34 mouse cellular contexts compared by ENCODE assay signal in genomic region chr9:110931573-110931972, GRCm38 (mm10). TPM values are rescaled to one million over a fixed set of nuclear protein-coding genes. Genes with fewer than 3 reads are reported as not detected.
DNase-seq lines count a peak whose midpoint lies in the region; ATAC-seq lines count a peak whose summit lies in the region.
"Had no signal": no experiment of that assay in that cellular context is flagged by ENCODE, and none has a peak within 500 bp of the region (broad histone marks: within the 10 kb centered on the region; RNA-seq: fewer than 3 reads in every experiment).

No protein-coding gene starts in this region.

- no peaks in the 10 kb centered on the region for H3K36me3 ChIP-seq in embryonic facial prominence, embryonic 13.5 days
- no peaks in the 10 kb centered on the region for H3K36me3 ChIP-seq in embryonic facial prominence, embryonic 10.5 days (replicated peaks)
- no peaks in the 10 kb centered on the region for H3K36me3 ChIP-seq in midbrain, embryonic 10.5 days
- H3K36me3 ChIP-seq in midbrain, embryonic 15.5 days (replicated peaks), result no peaks in the 10 kb centered on the region
- H3K36me3 ChIP-seq: G1E; intestine, embryonic 15.5 days; kidney, embryonic 15.5 days; stomach, embryonic 15.5 days had no signal

- H3K4me2 ChIP-seq in embryonic facial prominence, embryonic 13.5 days, result no peak overlapping the region
- no peak overlapping the region for H3K4me2 ChIP-seq in midbrain, embryonic 15.5 days
- H3K4me2 ChIP-seq: heart, embryonic 11.5 days; hindbrain, embryonic 14.5 days; intestine, embryonic 15.5 days; kidney, embryonic 15.5 days; stomach, embryonic 15.5 days had no signal

- peaks cover 10% of the 10 kb centered on the region for H3K4me1 ChIP-seq in embryonic facial prominence, embryonic 13.5 days
- 0 out of 2 replicates have a peak, but pooled peaks cover 3% of the 10 kb centered on the region for H3K4me1 ChIP-seq in embryonic facial prominence, embryonic 10.5 days
- H3K4me1 ChIP-seq in midbrain, embryonic 10.5 days, result peaks cover 4% of the 10 kb centered on the region; the same call in 1 of the 2 replicates
- H3K4me1 ChIP-seq in midbrain, embryonic 15.5 days, result 0 out of 2 replicates have a peak, but pooled peaks cover 6% of the 10 kb centered on the region
- H3K4me1 ChIP-seq: intestine, embryonic 15.5 days; kidney, embryonic 15.5 days; stomach, embryonic 15.5 days had no signal

- H3K27me3 ChIP-seq in embryonic facial prominence, embryonic 13.5 days, result no peaks in the 10 kb centered on the region
- H3K27me3 ChIP-seq in embryonic facial prominence, embryonic 10.5 days (replicated peaks; ENCODE audit: low read depth, poor library complexity, severe bottlenecking), result no peaks in the 10 kb centered on the region
- H3K27me3 ChIP-seq in midbrain, embryonic 10.5 days (ENCODE audit: low read depth, poor library complexity, severe bottlenecking), result no peaks in the 10 kb centered on the region
- no peaks in the 10 kb centered on the region for H3K27me3 ChIP-seq in midbrain, embryonic 15.5 days (replicated peaks)
- H3K27me3 ChIP-seq: intestine, embryonic 15.5 days; kidney, embryonic 15.5 days; stomach, embryonic 15.5 days had no signal

- no peaks in the 10 kb centered on the region for H3K9me3 ChIP-seq in embryonic facial prominence, embryonic 13.5 days
- no peaks in the 10 kb centered on the region for H3K9me3 ChIP-seq in embryonic facial prominence, embryonic 10.5 days
- H3K9me3 ChIP-seq in midbrain, embryonic 10.5 days (replicated peaks), result no peaks in the 10 kb centered on the region
- H3K9me3 ChIP-seq in midbrain, embryonic 15.5 days, result no peaks in the 10 kb centered on the region
- H3K9me3 ChIP-seq: G1E; intestine, embryonic 15.5 days; kidney, embryonic 15.5 days; stomach, embryonic 15.5 days had no signal

- H3K4me3 ChIP-seq in embryonic facial prominence, embryonic 13.5 days, result no peak overlapping the region
- no peak overlapping the region for H3K4me3 ChIP-seq in embryonic facial prominence, embryonic 10.5 days
- H3K4me3 ChIP-seq in midbrain, embryonic 10.5 days, result no peak overlapping the region
- H3K4me3 ChIP-seq in midbrain, embryonic 15.5 days, result no peak overlapping the region
- H3K4me3 ChIP-seq: erythroblast, embryonic 14.5 days; intestine, embryonic 15.5 days; kidney, embryonic 15.5 days; stomach, embryonic 15.5 days had no signal

- peak overlapping the region; percentile 71; the same call in 1 of the 2 replicates for H3K27ac ChIP-seq in embryonic facial prominence, embryonic 13.5 days
- H3K27ac ChIP-seq in embryonic facial prominence, embryonic 10.5 days (replicated peaks), result no peak overlapping the region
- H3K27ac ChIP-seq in midbrain, embryonic 10.5 days (replicated peaks), result peak overlapping the region; percentile 28; the same call in 1 of the 2 replicates
- no peak overlapping the region for H3K27ac ChIP-seq in midbrain, embryonic 15.5 days
- H3K27ac ChIP-seq: hindbrain, embryonic 14.5 days; intestine, embryonic 15.5 days; kidney, embryonic 15.5 days; stomach, embryonic 15.5 days had no signal

- no peak overlapping the region for H3K9ac ChIP-seq in embryonic facial prominence, embryonic 13.5 days
- H3K9ac ChIP-seq in midbrain, embryonic 15.5 days, result no peak overlapping the region
- H3K9ac ChIP-seq: hindbrain, embryonic 14.5 days; intestine, embryonic 15.5 days; kidney, embryonic 15.5 days; stomach, embryonic 15.5 days had no signal

- ATAC-seq in embryonic facial prominence, embryonic 13.5 days (ENCODE audit: insufficient number of reproducible peaks, insufficient read depth, low FRiP score, low TSS enrichment, low read depth), result no peak
- no peak for ATAC-seq in midbrain, embryonic 15.5 days (replicated peaks)
- ATAC-seq: forebrain, embryonic 14.5 days; intestine, embryonic 15.5 days had no signal

- DNase-seq in embryonic facial prominence, embryonic 10.5 days (ENCODE audit: low spot score), result no peak
- no peak for DNase-seq in midbrain, embryonic 10.5 days (ENCODE audit: low spot score)
- DNase-seq in Muller cell, postnatal 12 days (ENCODE audit: inconsistent ontology term), result peak; percentile 74
- DNase-seq in fibroblast of lung, adult 2 months (ENCODE audit: low read depth), result peak; percentile 30
- no peak for DNase-seq in urinary bladder, postnatal 14 days (ENCODE audit: low spot score)
- no peak for DNase-seq in kidney, adult 18-20 months
- DNase-seq: adrenal gland, adult 8-10 months; B cell, adult 2 months; cerebellum, adult 9-10 months; gastrocnemius, postnatal 10 days; heart, adult 11 months; kidney, postnatal 4 days; lung, postnatal 4 days; right cerebral cortex, adult 18-20 months; right cerebral cortex, postnatal 4 days; thymus, postnatal 25 days had no signal

- 54% methylated on average over 6 of the region's 6 CpGs for WGBS in embryonic facial prominence, embryonic 13.5 days
- 77% methylated on average over 6 of the region's 6 CpGs for WGBS in embryonic facial prominence, embryonic 10.5 days
- WGBS in midbrain, embryonic 10.5 days, result 86% methylated on average over 6 of the region's 6 CpGs
- 57% methylated on average over 6 of the region's 6 CpGs for WGBS in midbrain, embryonic 15.5 days

RNA-seq across cellular contexts. Expression of gene Tdgf1, which starts 14.4 kb away (rescaled TPM):
- 0.62 and 0.87 TPM in 2 replicates for polyA plus RNA-seq in embryonic facial prominence, embryonic 13.5 days (2015; fragmentation: Nextera tagmentation; extraction: Ambion mirVana)
- not detected in 2 replicates for polyA plus RNA-seq in embryonic facial prominence, embryonic 10.5 days (2016; fragmentation: Nextera tagmentation; extraction: Ambion mirVana)
- polyA plus RNA-seq in midbrain, embryonic 10.5 days (2016; fragmentation: Nextera tagmentation; extraction: Ambion mirVana), result 0.11 TPM in 1 of 2 replicates, not detected in the other
- polyA plus RNA-seq in midbrain, embryonic 15.5 days (2015; fragmentation: Nextera tagmentation; extraction: Ambion mirVana), result not detected in 2 replicates
- polyA plus RNA-seq: embryonic facial prominence, embryonic 11.5 days; erythroblast, embryonic 14.5 days; forebrain, embryonic 14.5 days; G1E; heart, embryonic 11.5 days; heart, postnatal 0 days; intestine, embryonic 15.5 days; kidney, embryonic 15.5 days; limb, embryonic 11.5 days; liver, adult 2 months; liver, embryonic 16.5 days; lung, embryonic 16.5 days; stomach, embryonic 15.5 days had no signal

RNA-seq across cellular contexts. Expression of gene Fam240a, which starts 14.9 kb away (rescaled TPM):
- not detected in 2 replicates for polyA plus RNA-seq in embryonic facial prominence, embryonic 13.5 days (2015; fragmentation: Nextera tagmentation; extraction: Ambion mirVana)
- polyA plus RNA-seq in embryonic facial prominence, embryonic 10.5 days (2016; fragmentation: Nextera tagmentation; extraction: Ambion mirVana), result not detected in 2 replicates
- not detected in 2 replicates for polyA plus RNA-seq in midbrain, embryonic 10.5 days (2016; fragmentation: Nextera tagmentation; extraction: Ambion mirVana)
- polyA plus RNA-seq in midbrain, embryonic 15.5 days (2015; fragmentation: Nextera tagmentation; extraction: Ambion mirVana), result not detected in 2 replicates
- polyA plus RNA-seq: cortical plate, adult 2 months; embryonic facial prominence, embryonic 11.5 days; erythroblast, embryonic 14.5 days; forebrain, embryonic 14.5 days; G1E; heart, embryonic 11.5 days; heart, postnatal 0 days; hindbrain, embryonic 14.5 days; intestine, embryonic 15.5 days; kidney, embryonic 15.5 days; limb, embryonic 11.5 days; liver, adult 2 months; liver, embryonic 16.5 days; lung, embryonic 16.5 days; neural tube, embryonic 14.5 days; stomach, embryonic 15.5 days had no signal

RNA-seq across cellular contexts. Expression of gene Lrrc2, which starts 19.8 kb away (rescaled TPM):
- 0.28 and 0.62 TPM in 2 replicates for polyA plus RNA-seq in embryonic facial prominence, embryonic 13.5 days (2015; fragmentation: Nextera tagmentation; extraction: Ambion mirVana)
- polyA plus RNA-seq in embryonic facial prominence, embryonic 10.5 days (2016; fragmentation: Nextera tagmentation; extraction: Ambion mirVana), result 0.14 and 0.15 TPM in 2 replicates
- polyA plus RNA-seq in midbrain, embryonic 10.5 days (2016; fragmentation: Nextera tagmentation; extraction: Ambion mirVana), result 0.09 and 0.35 TPM in 2 replicates
- polyA plus RNA-seq in midbrain, embryonic 15.5 days (2015; fragmentation: Nextera tagmentation; extraction: Ambion mirVana), result 0.42 and 1.0 TPM in 2 replicates
- polyA plus RNA-seq: erythroblast, embryonic 14.5 days; G1E; liver, adult 2 months; stomach, embryonic 15.5 days had no signal

RNA-seq across cellular contexts. Expression of gene Tmie, which starts 51.7 kb away (rescaled TPM):
- 2.3 and 2.4 TPM in 2 replicates for polyA plus RNA-seq in embryonic facial prominence, embryonic 13.5 days (2015; fragmentation: Nextera tagmentation; extraction: Ambion mirVana)
- 0.31 and 0.60 TPM in 2 replicates for polyA plus RNA-seq in embryonic facial prominence, embryonic 10.5 days (2016; fragmentation: Nextera tagmentation; extraction: Ambion mirVana)
- 0.06 and 0.11 TPM in 2 replicates for polyA plus RNA-seq in midbrain, embryonic 10.5 days (2016; fragmentation: Nextera tagmentation; extraction: Ambion mirVana)
- polyA plus RNA-seq in midbrain, embryonic 15.5 days (2015; fragmentation: Nextera tagmentation; extraction: Ambion mirVana), result 2.7 and 3.1 TPM in 2 replicates
- polyA plus RNA-seq: erythroblast, embryonic 14.5 days; G1E; heart, embryonic 11.5 days had no signal

RNA-seq across cellular contexts. Expression of gene Als2cl, which starts 51.9 kb away (rescaled TPM):
- polyA plus RNA-seq in embryonic facial prominence, embryonic 13.5 days (2015; fragmentation: Nextera tagmentation; extraction: Ambion mirVana), result 4.3 and 4.6 TPM in 2 replicates
- 1.5 and 2.1 TPM in 2 replicates for polyA plus RNA-seq in embryonic facial prominence, embryonic 10.5 days (2016; fragmentation: Nextera tagmentation; extraction: Ambion mirVana)
- 0.78 and 0.83 TPM in 2 replicates for polyA plus RNA-seq in midbrain, embryonic 10.5 days (2016; fragmentation: Nextera tagmentation; extraction: Ambion mirVana)
- 1.2 and 2.0 TPM in 2 replicates for polyA plus RNA-seq in midbrain, embryonic 15.5 days (2015; fragmentation: Nextera tagmentation; extraction: Ambion mirVana)
- polyA plus RNA-seq: G1E had no signal

Comparison
In these comparisons a context has a peak if more than half of its experiments do, and no peak if none do; other contexts are left out.
1. H3K27ac ChIP-seq: peak in embryonic facial prominence, embryonic 13.5 days (single experiment) and midbrain, embryonic 10.5 days (single experiment); none in embryonic facial prominence, embryonic 10.5 days (single experiment) and midbrain, embryonic 15.5 days (single experiment).
2. DNase-seq: peak in Muller cell, postnatal 12 days (single experiment) and fibroblast of lung, adult 2 months (single experiment); none in embryonic facial prominence, embryonic 10.5 days (single experiment), midbrain, embryonic 10.5 days (single experiment), urinary bladder, postnatal 14 days (single experiment) and kidney, adult 18-20 months (single experiment).